Mouse (Mus musculus) heart, postnatal 36 days (tissue): ENCODE results near the gene Lax1. TPM values are rescaled to one million over a fixed set of nuclear protein-coding genes. Genes with fewer than 3 reads are reported as not detected.
"Not testable (repeated sequence)": the region's sequence is repeated elsewhere in the genome, so short reads cannot be mapped to it uniquely, and the experiment has no call there.

Experiments
- DNase-seq, 2 experiments: peaks; one replicate each; pipeline ENCODE4 v3.0.0; 2021 to 2022
- intact Hi-C: fragments of 180-260 bp; cut with DNase I; formaldehyde crosslinking; loops from one replicate; pipeline ENCODE4 v1.15.1; 2025
- total RNA-seq, 2 experiments: library from RNA; stranded (reverse); gene quantifications; 2 replicates each; pipeline ENCODE4 v1.2.3; 2021

The Lax1 gene
- total RNA-seq, 2 experiments from 2014 or later = 0.22 to 0.33 TPM

DNA sequence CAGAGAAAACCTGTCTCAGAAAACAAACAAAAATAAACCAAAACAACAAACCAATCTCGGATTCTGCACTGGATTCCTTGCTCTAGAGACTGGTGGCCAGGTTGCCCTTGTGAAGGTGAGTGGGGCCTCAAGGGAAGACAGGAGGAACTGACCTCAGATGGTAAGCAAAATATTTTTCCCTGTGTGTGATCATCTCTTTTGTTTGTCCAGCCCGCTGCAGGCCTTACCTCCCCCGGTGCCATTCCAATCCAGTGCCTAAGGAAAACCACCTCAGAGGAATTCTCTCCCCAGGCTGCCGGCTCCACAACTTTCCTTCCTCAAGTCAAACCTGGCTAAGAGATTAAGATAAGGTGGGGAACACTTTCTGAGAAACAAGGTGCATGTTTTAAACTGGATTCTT lies 2.3 kb upstream of the Lax1 start:
- intact Hi-C loops = no loop called here
- no peak for DNase-seq

DNA sequence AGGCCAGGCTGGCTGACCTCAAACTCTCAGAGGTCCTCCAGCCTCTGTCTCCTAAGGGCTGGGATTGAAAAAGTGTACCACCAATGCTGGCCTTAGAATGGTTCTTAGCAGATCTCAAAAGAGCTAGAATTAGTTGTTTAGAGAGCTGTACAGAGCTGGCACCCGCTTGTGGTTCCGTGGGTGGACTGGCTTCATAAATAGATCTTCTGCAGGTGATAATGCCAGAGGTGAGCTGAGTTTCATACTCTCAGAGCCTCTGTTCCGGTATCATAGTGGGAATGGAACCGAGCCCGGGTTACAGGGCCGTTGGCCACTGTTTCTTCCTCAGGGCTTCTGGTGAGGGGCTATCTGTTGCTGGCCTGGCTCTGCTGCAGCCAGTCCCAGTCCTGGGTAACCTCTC lies 1.1 kb upstream of the Lax1 start:
- intact Hi-C loops = no loop called here
- DNase-seq = no peak

DNA sequence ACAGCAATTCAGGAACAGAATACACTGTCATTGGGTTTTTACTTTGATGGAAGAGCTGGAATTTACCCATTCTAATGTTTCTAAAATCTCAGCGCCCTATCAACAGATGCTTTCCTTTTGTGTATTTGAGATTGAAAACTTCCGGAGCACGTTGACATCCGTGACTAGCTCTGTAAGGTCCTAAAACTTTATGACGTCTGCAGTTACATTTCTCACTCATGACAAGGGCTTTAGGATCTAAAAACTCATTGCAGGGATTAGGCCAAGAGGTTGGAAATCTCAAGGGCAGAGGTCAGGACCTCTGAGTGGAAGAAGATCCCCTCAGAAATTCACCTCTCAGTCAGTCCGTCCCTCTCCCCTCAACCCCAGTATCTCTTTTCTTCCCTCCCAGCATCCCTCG lies 1.6 kb downstream of the Lax1 start:
- intact Hi-C loops = no loop called here
- no peak for DNase-seq

DNA sequence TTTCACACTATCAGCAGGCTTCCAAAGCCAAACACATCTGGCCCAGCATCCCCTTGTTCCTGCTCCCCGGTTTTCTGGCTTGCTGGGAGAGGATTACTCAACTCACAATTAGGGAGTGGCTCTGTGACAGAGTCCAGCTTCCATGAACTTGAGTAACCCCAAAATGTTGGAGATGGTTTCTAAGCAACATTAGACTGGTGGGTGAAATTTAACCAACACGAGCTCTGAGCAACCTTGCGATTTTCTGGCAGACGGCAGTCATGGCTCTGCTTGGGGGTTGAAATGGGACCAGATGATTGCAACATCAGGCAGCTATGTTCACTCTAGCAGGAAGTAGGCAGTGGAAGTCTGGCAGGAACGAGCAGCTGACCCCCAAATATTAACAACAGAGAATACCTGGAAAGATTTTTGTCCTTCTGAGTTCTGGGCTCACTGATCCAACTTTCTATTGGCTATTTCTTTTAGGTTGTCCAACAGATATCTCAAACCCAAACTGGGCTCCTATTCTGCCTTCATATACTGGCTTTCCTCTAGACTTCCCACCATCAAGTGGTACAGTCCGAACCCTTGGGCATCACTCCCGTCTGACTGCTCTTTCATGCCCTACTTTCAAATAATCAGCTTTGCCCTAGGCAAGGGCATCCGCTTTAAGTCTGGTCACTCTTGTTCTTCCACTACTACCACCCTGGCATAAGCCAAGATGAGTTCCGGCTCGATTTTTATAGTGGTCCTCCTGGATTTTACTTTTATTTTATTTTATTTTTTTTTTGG lies 4.0 kb downstream of the Lax1 start:
- DNase-seq = peak; percentile 67 to 68
- intact Hi-C loops = no loop called here

DNA sequence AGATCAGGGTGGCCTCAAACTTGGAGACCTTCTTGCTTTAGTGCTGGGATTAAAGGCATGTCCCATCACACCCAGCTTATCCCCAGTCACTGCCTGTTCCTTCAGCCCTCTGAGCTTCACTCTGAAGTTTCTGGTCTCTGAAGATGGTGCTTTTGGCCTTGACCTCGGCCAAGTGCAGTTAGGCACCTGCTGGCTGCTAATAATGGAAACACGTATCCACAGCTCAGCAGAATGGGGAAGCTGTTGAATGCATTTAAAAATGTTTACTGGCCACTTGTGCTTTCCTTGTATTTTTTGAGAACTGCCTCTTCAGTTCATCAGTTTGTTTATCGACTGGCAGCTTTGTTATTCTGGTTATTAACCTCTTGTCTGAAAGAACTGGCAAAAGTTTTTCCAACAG lies 18.1 kb downstream of the Lax1 start:
- DNase-seq = no peak
- intact Hi-C loops = no loop called here

DNA sequence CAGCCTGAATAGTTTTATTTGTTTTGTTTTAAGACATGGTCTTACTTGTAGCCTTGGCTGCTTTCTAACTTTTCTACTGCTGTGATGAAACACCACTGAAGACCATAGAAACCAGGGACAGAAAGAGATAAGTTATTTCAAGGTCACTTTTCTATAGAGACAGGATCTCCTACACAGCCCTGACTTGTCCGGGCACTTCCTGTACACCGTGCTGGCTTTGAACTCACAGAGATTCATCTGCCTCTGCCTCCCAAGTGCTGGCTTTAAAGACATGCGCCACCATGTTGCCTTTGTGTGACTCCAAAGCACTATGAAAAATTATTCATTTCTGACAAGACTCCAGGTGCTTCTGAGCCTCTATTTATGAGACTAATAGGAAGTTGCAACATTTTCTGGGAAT lies 18.6 kb downstream of the Lax1 start:
- intact Hi-C loops = no loop called here
- no peak for DNase-seq

DNA sequence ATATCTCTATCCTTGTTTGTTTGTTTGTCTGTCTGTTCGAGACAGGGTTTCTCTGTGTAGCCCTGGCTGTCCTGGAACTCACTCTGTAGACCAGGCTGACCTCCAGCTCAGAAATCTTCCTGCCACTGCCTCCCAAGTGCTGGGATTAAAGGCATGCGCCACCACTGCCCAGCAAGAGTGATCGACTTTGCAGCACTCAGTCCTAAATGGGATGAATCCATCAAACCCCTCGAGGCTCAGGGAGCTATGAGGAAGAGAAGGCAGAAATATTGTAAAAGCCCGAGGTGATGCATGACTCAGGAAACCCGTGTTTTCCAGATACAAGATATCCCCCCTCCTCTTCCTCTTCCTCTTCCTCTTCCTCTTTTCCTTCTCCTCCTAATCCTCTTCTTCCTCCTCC lies 19.1 kb downstream of the Lax1 start:
- DNase-seq = no peak
- intact Hi-C loops = no loop called here

DNA sequence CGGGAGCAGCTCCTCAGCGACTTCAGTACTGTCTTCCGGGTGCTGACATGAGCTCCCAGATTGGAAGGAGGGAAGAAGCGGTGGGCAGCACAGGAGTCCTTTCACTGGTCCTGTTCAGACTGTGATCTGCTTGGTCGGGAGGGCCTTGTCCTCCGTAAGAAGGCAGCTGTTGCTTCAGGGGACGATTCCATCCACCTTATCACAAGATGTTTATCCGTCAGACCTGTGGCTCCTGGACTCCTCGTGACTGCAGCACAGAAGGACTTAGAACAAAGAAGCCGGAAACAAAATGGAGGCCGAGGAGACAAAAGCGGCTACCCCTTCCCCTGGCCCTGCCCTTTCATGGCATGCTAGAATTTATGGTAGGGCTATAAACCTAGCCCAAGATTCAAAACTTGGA lies 19.7 kb downstream of the Lax1 start:
- intact Hi-C loops = no loop called here
- DNase-seq = no peak

DNA sequence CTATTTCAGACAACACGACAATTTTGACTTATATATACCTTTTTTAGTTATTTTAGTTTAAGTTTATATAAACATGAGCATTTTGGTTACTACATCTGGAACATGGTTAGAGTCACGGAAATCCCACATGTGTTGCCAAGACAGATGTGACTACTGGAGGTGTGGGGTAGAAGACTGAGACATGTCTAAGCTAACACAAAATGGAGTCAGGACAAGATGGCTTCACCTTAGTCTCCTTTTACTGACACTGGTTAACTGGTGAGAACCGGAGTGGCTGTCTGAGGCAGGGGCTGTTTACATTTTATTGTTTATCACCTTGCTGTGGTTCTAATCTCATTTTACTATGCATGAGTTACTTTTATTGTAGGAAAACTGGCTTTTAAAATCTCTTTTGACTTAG lies 21.3 kb downstream of the Lax1 start:
- intact Hi-C loops = no loop called here
- DNase-seq = no peak

DNA sequence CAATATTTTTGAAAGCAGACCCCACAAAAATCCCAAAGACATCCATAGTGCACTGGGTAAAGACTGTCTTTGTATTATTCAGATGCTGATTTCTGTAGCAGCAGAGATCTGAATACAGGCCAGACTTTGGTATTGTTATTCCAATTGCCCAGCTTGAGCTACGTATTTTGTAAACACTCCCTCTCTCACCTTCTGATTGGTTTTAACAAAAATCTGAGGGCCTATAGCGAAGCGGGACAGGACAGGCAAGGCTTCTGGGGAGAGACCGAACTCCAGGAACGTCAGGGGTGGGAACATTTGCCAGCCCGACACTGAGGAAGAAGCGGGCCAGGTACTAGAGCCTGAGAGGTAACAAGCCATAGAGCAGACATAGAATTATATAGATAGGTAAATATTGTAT lies 22.2 kb downstream of the Lax1 start:
- intact Hi-C loops = no loop called here
- DNase-seq = no peak

DNA sequence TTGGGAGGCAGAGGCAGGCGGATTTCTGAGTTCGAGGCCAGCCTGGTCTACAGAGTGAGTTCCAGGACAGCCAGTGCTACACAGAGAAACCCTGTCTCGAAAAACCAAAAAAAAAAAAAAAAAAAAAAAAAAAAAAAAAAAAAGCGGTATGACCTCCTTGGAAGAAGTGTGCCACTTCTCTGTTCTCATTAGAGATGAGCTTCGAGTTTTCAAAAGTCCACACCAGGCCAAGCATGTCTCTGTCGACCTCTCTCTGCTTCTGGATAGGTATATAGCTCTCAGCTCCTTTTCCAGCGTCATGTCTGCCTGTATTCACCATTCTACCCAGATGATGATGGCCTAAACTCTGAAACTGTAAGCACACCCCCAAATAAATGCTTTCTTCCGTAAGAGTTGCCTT lies 24.2 kb downstream of the Lax1 start:
- DNase-seq, intact Hi-C loops: not testable (repeated sequence)

DNA sequence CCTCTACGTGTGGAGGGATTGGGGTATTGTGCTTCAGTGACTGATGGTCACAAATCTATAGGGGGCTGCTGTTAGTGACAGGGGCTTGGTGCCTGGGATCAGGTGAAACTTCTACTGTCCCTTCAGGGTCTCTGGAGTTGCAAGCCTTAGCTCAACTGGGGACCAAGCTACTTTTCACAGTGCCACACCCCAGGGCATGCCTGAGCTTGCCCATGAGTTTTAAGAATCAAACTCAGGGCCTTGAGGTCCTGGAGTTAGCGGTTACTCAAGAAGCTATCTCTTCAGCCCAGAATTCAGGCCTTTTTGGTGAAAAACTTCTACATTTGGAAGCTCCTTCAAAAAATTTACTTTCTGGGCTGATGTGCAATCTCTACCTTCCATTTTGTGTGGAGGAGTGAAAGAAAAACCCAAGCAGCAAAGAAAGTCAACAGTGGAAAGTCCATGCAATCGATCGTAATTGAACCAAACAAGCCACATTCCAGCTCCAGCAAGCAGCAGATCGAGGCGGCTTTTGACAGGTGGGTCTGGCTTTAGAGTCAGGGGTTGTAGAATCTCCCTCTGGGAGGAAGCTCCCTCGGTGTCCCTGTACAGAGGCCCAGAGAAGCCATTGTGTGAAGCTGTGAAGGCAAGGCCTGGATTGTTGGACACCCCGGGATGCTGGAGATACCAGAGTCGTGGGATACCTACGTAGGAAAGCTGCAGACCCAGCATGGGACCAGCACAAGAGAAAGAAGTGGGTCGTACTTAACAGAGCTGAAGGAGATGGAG lies 25.5 kb downstream of the Lax1 start:
- DNase-seq = no peak
- intact Hi-C loops = no loop called here

DNA sequence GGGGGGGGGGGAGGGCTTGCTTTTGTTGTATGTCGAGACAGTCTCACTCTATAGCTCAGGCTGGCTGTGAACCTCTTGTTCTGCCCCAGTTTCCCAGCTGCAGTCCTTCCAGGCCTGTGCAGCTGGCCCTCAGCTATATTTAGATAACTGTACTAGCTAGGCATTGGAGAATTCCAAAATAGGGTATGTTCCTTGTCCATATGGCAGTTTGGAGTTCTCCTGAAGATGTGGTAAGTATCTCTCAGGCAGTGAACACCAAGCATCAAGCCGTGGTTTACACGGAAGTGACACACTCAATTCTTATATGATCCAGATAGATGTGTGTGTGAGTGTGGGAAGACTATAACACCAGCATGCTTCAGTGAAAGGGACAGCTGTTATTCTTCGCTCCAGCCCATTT lies 26.5 kb downstream of the Lax1 start:
- intact Hi-C loops = no loop called here

DNA sequence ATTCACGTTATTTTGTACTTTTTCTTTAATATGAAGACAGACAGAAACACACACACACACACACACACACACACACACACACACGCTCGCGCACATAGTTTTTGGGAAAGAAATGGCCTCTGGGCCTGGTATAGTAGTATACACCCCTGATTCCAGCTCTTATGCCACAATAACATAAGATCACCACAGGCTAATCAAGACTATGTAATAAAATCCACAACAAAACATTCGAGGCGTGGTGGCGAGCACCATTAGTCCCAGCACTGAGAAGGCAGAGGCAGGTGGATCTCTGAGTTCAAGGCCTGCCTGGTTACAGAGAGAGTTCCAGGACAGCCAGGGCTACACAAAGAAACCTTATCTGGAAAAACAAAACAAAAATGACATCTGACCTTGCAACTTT lies 27.0 kb downstream of the Lax1 start:
- intact Hi-C loops = no loop called here
- no peak for DNase-seq

More for the DNA sequence above, 26.5 kb downstream of the Lax1 start:
- DNase-seq = no peak

DNA sequence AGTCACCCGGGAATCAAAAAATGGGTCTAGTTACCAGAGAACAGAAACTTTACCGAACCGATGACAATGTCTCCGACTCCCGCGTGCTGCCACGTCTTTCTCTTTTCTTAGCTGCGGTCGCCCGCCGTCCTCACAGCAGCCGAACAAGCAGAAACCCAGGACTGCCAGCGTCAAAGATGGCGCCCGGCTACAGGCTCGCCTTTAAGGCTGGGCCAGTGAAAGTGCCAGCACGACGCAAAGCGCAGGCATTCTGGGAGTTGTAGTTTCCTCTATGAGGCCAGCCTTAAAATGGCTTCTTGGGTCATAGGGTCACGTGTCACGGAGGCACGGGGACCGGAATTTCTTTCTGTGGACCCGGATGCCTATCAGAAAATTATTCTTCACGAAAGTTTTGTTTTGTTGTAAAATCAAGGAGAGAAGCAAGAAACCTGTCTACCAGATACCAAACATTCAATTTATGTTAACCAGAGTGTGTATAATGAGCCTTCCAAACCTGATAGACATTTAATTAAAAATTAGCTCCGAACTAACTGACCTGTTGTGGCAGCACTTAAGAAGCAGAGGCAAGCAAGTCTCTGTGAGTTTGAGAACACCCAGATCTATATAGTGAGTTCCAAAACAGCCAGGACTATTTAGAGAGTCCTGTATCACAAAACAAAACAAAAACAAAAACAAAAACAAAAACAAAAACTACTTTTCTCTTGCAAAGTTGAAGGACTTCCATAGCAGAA lies 28.5 kb downstream of the Lax1 start, which contains the start of gene Gm38394:
TSS of gene Gm38394 (minus strand) at position 116 of the 731 bp plus-strand sequence.
- intact Hi-C loops = no loop called here
- DNase-seq = peak; percentile 89 to 90

DNA sequence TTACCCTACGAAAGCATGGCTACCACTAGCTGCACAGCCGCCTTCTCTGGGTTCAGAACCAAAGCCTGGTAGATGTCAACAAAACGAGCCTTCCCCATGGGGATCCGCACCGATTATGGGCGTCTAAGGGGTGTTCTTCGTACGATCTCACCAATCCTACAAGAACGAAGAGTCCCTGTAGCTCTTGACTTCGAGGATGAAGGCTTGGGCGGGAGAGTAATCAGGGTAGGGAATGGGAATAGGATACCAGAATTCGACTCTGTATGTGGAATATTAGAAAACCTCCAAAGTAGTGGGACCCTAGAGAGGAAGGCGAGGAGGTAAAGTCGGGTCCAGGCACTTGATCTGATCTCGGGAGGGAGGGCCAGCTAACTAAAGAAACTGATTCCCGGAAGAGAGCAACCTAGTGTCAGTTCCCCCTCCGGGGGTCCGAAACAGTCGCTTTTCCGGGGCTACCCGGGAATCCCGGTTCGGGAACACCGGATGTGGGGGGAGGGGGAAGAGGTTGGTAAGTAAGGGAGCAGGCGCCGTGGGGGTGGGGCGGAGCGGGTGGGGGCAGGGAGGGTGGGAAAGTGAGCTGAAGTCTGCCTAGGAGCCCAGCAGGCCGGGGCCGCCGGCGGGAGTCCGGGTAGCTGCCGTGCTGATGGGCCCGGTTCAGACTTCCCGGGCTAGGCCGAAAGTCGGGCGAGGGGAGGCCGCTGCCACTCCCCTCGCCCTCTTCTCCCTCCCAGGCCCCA lies 29.3 kb downstream of the Lax1 start, which contains the start of gene Zbed6:
TSS of gene Zbed6 (minus strand) at position 420 of the 737 bp plus-strand sequence.
- intact Hi-C loops = no loop called here
- DNase-seq = peak; percentile 71 to 76

DNA sequence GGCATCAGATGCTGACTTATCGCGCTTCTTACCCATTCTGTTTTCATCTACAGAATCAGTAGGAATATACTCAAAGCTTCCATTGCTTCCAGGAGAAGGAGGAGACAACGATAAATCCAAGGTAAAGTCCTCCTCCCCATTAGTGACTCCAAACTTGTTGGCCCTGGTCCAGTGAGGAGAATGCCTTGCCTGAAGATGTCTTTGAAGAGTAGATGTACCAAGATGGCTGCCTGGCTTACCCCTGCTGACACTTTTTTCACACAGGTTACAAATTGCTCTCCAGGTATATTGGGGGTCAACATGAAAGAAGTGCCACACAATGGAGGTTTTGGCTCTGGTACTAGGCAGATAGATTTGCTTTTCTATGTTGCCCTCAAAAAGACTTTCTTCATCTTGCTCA lies 31.0 kb downstream of the Lax1 start:
- DNase-seq = no peak
- intact Hi-C loops = no loop called here

DNA sequence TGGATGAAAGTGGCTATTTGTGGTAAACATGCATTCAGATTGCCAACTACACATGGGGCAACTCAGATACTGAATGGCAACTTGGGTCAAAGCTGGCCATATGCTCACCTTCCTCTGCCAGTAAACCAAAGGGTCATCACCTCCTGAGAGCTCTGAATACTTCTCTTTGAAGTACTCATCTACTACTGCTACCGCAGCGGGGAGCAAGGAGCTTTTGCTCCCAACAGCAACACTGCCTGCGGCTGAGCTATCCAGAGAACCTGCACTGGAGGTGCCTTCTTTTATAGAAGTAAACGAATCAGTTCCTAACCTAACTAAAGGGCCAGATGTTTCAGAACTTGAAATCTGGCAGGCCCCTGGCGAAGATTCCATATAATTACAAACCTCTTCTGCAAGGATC lies 33.1 kb downstream of the Lax1 start:
- intact Hi-C loops = no loop called here
- DNase-seq = no peak

DNA sequence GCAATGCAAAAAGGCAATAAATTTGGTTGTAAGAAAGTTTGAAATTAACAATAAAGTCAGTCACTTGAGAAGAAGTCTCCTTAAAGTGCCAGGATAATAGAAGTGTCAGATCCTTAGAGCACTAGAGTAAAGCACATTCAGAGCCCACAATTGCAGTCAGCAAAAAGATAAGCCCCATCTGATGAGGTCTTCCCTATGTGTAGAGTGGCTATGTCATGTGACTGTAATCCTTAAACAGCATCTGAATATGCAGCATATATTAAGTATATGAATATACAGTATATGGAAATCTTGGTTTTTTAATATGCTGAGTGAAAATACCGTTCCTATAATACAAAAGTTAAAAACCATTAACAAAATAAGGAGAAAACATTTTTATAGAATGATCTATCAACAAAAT lies 36.9 kb downstream of the Lax1 start:
- no peak for DNase-seq
- intact Hi-C loops = no loop called here

DNA sequence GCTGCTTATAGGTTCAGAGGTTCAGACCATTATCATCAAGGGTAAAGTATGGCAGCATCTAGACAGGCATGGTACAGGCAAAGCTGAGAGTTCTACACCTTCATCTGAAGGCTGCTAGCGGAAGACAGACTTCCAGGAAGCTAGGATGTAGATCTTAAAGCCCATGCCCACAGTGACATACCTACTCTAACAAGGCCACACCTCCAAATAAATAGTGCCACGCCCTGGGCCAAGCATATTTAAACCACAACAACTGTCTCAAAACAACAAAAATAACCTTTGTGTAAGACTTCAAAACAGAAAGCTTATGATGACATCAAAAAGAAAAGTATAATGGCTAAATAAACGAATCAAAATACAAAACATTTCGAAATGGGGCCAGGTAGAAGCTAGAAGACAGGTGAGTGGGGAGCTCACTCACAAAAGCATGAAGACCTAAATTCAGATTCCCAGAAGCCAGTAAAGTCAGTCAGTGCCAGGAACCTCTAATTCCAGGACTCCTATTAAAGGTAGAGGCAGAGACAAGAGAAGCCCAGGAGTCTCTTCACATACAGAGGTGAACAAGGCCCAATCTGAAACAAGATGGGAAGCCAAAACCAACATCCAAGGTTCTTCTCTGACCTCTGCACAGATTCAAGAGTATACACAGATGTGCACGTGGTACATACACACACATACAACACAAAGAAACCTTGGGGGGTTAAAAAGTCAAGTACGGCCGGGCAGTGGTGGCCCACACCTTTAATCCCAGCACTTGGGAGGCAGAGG lies 39.4 kb downstream of the Lax1 start:
- no peak for DNase-seq
- intact Hi-C loops = no loop called here
